Mouse (Mus musculus) mouse trophoblast stem cell (cell line): ENCODE measurements around the gene Rph3a.
"Not testable (repeated sequence)": the region's sequence is repeated elsewhere in the genome, so short reads cannot be mapped to it uniquely, and the experiment has no call there.

Experiments
- in situ Hi-C, 2 experiments: fragments of 300-500 bp; cut with MseI, MboI; formaldehyde crosslinking; loops; 2 replicates in 1 of 2; 3 replicates in 1 of 2; pipeline ENCODE4 v1.15.1; 2025

Gene Rph3a

GRCm38 (mm10) chr5:120976138-120976537 lies 33.8 kb downstream of the Rph3a start:
- in situ Hi-C loops: no loop called here

- in situ Hi-C loops: no loop called here
Observed at GRCm38 (mm10) chr5:120974522-120974921, 35.4 kb downstream of the Rph3a start.

- in situ Hi-C loops: no loop called here
Observed at GRCm38 (mm10) chr5:120972278-120972677, 37.6 kb downstream of the Rph3a start.

GRCm38 (mm10) chr5:120971326-120971725 lies 38.6 kb downstream of the Rph3a start:
- in situ Hi-C loops: no loop called here

- in situ Hi-C loops: no loop called here
Observed at GRCm38 (mm10) chr5:120969703-120970102, 40.2 kb downstream of the Rph3a start.

GRCm38 (mm10) chr5:120968799-120969198 lies 41.1 kb downstream of the Rph3a start:
- in situ Hi-C loops: no loop called here

- in situ Hi-C loops: no loop called here
Observed at GRCm38 (mm10) chr5:120968134-120968532, 41.8 kb downstream of the Rph3a start.

- in situ Hi-C loops: no loop called here
Observed at GRCm38 (mm10) chr5:120967355-120968133, 42.3 kb downstream of the Rph3a start.

GRCm38 (mm10) chr5:120966894-120967293 lies 43.0 kb downstream of the Rph3a start:
- in situ Hi-C loops: no loop called here

- in situ Hi-C loops: no loop called here
Observed at GRCm38 (mm10) chr5:120966156-120966555, 43.7 kb downstream of the Rph3a start.

- in situ Hi-C loops: no loop called here
Observed at GRCm38 (mm10) chr5:120961004-120961403, 48.9 kb downstream of the Rph3a start.

- in situ Hi-C loops: no loop called here
Observed at GRCm38 (mm10) chr5:120953974-120954373, 55.9 kb downstream of the Rph3a start.

- in situ Hi-C loops: no loop called here
Observed at GRCm38 (mm10) chr5:120952242-120952770, 57.6 kb downstream of the Rph3a start.

GRCm38 (mm10) chr5:120942076-120942475 lies 67.8 kb downstream of the Rph3a start:
- in situ Hi-C loops: no loop called here

GRCm38 (mm10) chr5:120938586-120938985 lies 71.3 kb downstream of the Rph3a start:
- in situ Hi-C loops: no loop called here

- in situ Hi-C loops: no loop called here
Observed at GRCm38 (mm10) chr5:120937841-120938240, 72.1 kb downstream of the Rph3a start.

- in situ Hi-C loops: no loop called here
Observed at GRCm38 (mm10) chr5:120933966-120934365, 75.9 kb downstream of the Rph3a start.

GRCm38 (mm10) chr5:120927036-120927435 lies 82.9 kb downstream of the Rph3a start:
- in situ Hi-C loops: no loop called here

GRCm38 (mm10) chr5:120926311-120926710 lies 83.6 kb downstream of the Rph3a start:
- in situ Hi-C loops: not testable (repeated sequence)

- in situ Hi-C loops: not testable (repeated sequence)
Observed at GRCm38 (mm10) chr5:120924520-120924919, 85.4 kb downstream of the Rph3a start.

- in situ Hi-C loops: no loop called here
Observed at GRCm38 (mm10) chr5:120923969-120924368, 85.9 kb downstream of the Rph3a start.

GRCm38 (mm10) chr5:120920296-120920695 lies 89.6 kb downstream of the Rph3a start:
- in situ Hi-C loops: no loop called here

- in situ Hi-C loops: not testable (repeated sequence)
Observed at GRCm38 (mm10) chr5:120919156-120919935, 90.5 kb downstream of the Rph3a start.
